Mouse (Mus musculus) spleen, adult 10 weeks (tissue): ENCODE data around the gene Zfp13. TPM values are rescaled to one million over a fixed set of nuclear protein-coding genes. Genes with fewer than 3 reads are reported as not detected.

ENCODE experiments used
- polyA plus RNA-seq: library from polyadenylated mRNA; stranded (reverse); fragments of 350-450 nt; fragmentation: Illumina TruSeq; extraction: RNeasy Lipid Tissue Mini Kit (QIAGEN cat#74804); gene quantifications from one replicate; pipeline ENCODE4 v1.2.3, GENCODE M21; 2015; ENCODE audit warnings: low replicate concordance; ENCODE audit not compliant: insufficient read depth

Gene Zfp13
- 0.72 TPM for polyA plus RNA-seq

GRCm38 (mm10) chr17:23598582-23599552, at the start of gene Zfp13:
Gene Zfp13 (minus strand): TSS chr17:23599487.

GRCm38 (mm10) chr17:23644613-23645495, 45.6 kb upstream of the Zfp13 start, which contains the start of gene Mmp25:
Gene Mmp25 (minus strand): TSS chr17:23645277.

GRCm38 (mm10) chr17:23600641-23601622, 1.6 kb upstream of the Zfp13 start, which contains the start of gene Zscan10:
Gene Zscan10 (plus strand): TSS chr17:23600856.

GRCm38 (mm10) chr17:23563595-23564367, 35.5 kb downstream of the Zfp13 start, which contains the start of gene Zfp213:
Gene Zfp213 (minus strand): TSS chr17:23564238.

Other genes starting within 250 kb of the Zfp13 start
- not detected for gene Vmn2r116, start 214.9 kb downstream of the Zfp13 start, polyA plus RNA-seq
- not detected for gene Vmn2r117, start 119.8 kb downstream of the Zfp13 start, polyA plus RNA-seq
- gene Zfp213, start 35.2 kb downstream of the Zfp13 start, polyA plus RNA-seq, result 4.4 TPM
- gene Zscan10, start 1.4 kb upstream of the Zfp13 start, polyA plus RNA-seq, result not detected
- 1.0 TPM for gene Mmp25, start 45.8 kb upstream of the Zfp13 start, polyA plus RNA-seq
- gene Bicdl2, start 61.0 kb upstream of the Zfp13 start, polyA plus RNA-seq, result not detected
- gene Hcfc1r1, start 74.1 kb upstream of the Zfp13 start, polyA plus RNA-seq, result 29.3 TPM
- gene Thoc6, start 74.4 kb upstream of the Zfp13 start, polyA plus RNA-seq, result 9.4 TPM
- gene Tnfrsf12a, start 78.0 kb upstream of the Zfp13 start, polyA plus RNA-seq, result 4.0 TPM
- not detected for gene Cldn6, start 79.8 kb upstream of the Zfp13 start, polyA plus RNA-seq
- not detected for gene Cldn9, start 84.5 kb upstream of the Zfp13 start, polyA plus RNA-seq
- gene 1520401A03Rik, start 123.3 kb upstream of the Zfp13 start, polyA plus RNA-seq, result not detected
- 7.6 TPM for gene Pkmyt1, start 126.8 kb upstream of the Zfp13 start, polyA plus RNA-seq
- 3.6 TPM for gene Paqr4, start 141.4 kb upstream of the Zfp13 start, polyA plus RNA-seq
- gene Kremen2, start 146.3 kb upstream of the Zfp13 start, polyA plus RNA-seq, result 0.28 TPM
- 9.9 TPM for gene Flywch1, start 172.1 kb upstream of the Zfp13 start, polyA plus RNA-seq
- gene Flywch2, start 186.6 kb upstream of the Zfp13 start, polyA plus RNA-seq, result 0.57 TPM
- gene Srrm2, start 191.0 kb upstream of the Zfp13 start, polyA plus RNA-seq, result 445 TPM
- 39.3 TPM for gene Elob, start 229.6 kb upstream of the Zfp13 start, polyA plus RNA-seq
- not detected for gene Prss33, start 236.6 kb upstream of the Zfp13 start, polyA plus RNA-seq
- gene Prss32, start 244.4 kb upstream of the Zfp13 start, polyA plus RNA-seq, result not detected
- gene Prss41, start 244.7 kb upstream of the Zfp13 start, polyA plus RNA-seq, result 0.12 TPM